Mouse (Mus musculus) CD4-positive helper T cell, adult 2 months (primary cell): ENCODE data around the gene Strn.
A peak's percentile ranks its signal among the peaks of the same experiment; 100 is the strongest.

Experiments used
- DNase-seq: peaks from one replicate; pipeline ENCODE4 v3.0.0-alpha.2; 2012; ENCODE audit warnings: low read depth, missing footprints, low spot score

Gene Strn

GRCm38 (mm10) chr17:78618164-78618693 is 118.8 kb downstream of the Strn start:
- DNase-seq, result no peak

DNA sequence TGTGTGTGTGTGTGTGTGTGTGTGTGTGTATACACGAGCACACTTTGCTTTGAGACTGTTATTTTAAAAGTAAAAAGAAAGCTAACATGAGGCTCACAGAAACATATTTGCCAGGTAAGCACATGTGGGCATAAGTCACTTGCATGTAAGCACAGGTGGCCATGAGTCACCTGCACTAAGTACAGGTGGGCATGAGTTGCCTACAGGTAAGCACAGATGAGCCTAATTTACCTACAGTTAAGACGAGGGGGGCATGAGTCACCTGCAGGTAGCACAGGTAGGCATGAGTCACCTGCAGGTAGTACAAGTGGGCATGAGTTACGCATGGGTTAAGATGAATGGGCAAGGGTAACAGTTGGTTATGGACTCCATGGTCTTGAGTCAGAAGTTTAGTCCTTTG is 121.9 kb downstream of the Strn start:
- no peak for DNase-seq

- DNase-seq, result no peak
Measured at GRCm38 (mm10) chr17:78614481-78614880, 122.5 kb downstream of the Strn start.

GRCm38 (mm10) chr17:78611117-78611516 is 125.9 kb downstream of the Strn start:
- DNase-seq, result no peak

DNA sequence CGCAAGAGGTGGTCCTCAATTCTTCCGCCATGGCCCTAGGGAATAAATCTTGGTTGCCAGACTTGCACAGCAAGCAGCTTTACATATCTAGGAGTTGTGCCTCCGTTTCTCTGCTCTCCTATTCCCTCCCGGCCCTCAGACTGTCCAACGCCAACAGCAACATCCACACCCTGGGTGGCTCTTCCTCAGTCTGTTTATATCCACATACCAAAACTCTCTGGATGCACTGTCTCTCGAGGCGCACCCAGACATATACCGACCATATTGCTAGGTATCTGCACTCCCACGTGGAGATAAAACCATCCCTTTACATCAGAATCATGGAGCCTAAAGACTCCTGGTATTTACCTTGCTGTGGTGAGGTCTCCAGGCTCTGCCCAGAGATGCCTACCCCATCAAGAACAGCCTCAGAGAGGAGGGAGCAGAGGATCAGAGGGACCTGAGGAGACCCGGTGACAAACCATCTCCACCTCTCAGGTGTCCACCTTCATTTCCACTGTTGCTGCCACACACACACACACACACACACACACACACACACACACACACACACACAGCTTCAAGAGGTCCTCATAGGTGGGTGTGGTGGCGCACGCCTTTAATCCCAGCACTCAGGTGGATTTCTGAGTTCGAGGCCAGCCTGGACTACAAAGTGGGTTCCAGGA is 127.7 kb downstream of the Strn start:
- DNase-seq, result no peak

GRCm38 (mm10) chr17:78608716-78609115 is 128.3 kb downstream of the Strn start:
- DNase-seq, result no peak

DNA sequence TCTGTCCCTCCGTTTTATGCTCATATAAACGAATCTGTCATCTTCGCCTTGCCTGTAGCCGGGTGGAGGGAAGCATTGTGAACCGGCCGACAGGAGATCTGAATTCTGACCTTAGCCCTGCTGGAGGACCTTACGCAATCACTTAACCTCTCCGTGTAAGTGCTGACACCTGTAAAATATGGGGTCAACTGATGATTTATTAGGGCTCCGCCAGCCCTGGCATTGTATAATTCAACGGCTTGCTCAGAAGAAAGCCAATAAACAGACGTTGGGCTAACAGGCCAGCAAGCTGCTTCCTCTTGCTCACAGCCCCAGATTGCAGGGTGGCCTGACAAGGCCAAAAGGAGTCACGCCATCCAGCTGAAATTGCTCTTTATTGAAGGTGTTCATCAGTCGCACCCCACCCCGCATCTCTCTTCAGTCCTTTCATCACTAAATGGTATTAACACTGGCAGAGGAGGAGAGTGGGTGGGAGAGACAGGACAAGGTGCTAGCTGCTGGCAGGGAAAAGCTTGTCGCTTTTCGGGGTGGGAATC is 128.8 kb downstream of the Strn start:
- DNase-seq, result no peak

- peak; percentile 33 for DNase-seq
Measured at GRCm38 (mm10) chr17:78604431-78604830, 132.6 kb downstream of the Strn start.

GRCm38 (mm10) chr17:78603872-78604271 is 133.1 kb downstream of the Strn start:
- DNase-seq, result peak; percentile 52

DNA sequence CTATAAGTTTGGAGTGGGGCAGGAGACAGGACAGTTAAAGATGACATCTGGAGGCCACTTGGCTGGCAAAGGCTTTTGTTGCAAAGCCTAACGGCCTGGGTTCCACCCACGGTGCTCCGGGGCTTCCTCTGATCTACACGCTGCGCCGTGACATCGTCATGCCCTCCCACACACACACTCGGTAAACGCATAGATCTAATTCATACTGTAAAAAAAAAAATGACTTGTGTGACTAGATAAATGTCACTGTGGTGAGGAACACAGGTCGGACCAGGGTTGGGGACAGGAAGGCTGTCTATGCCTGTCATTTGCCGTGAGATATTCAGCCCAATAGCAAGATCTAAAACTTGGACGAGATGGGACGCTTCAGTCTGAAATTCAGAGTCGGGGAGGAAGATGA is 134.7 kb downstream of the Strn start:
- DNase-seq, result peak; percentile 41

GRCm38 (mm10) chr17:78601601-78602000 is 135.4 kb downstream of the Strn start:
- DNase-seq, result no peak

DNA sequence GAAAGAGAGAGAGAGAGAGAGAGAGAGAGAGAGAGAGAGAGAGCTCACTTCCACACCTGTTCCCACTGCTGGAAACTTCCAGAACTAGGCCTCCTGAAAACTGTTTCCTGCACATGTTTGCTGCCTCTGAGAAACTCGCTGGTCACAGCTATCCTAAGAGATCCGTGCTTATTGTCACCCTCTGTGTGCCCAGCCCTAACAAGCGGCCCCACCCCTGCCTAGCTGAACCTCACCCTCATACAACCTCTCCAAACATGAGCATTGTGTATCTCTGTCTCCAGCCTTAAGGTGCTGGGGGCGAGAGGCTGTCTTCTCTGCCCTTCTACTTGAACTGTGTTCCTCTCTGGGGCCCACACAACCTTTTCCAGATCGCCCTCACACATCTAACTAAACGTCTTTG is 136.0 kb downstream of the Strn start:
- DNase-seq, result no peak
